Mouse (Mus musculus) brown adipose tissue, adult 24 weeks (tissue): ENCODE measurements around the gene Rbm10. TPM values are rescaled to one million over a fixed set of nuclear protein-coding genes. Genes with fewer than 3 reads are reported as not detected.

Source experiments
- H3K27ac ChIP-seq: fragments of 200-500 bp; replicated peaks from 2 replicates; pipeline ENCODE4 v1.5.1; 2012; ENCODE audit warnings: low read depth, mild to moderate bottlenecking, low read length
- H3K4me1 ChIP-seq: fragments of 200-500 bp; 2 replicates; pipeline ENCODE4 v1.6.1; 2012; ENCODE audit warnings: low read length, mixed read lengths; ENCODE audit not compliant: control insufficient read depth, insufficient read depth, insufficient read length
- H3K4me3 ChIP-seq: fragments of 200-500 bp; 2 replicates; pipeline ENCODE4 v1.5.1; 2012; ENCODE audit warnings: low read depth, mild to moderate bottlenecking, low read length, moderate library complexity; ENCODE audit not compliant: insufficient read depth
- polyA plus RNA-seq: library from polyadenylated mRNA; stranded (reverse); fragments of >200 nt; gene quantifications from 2 replicates; pipeline ENCODE4 v1.2.4, GENCODE M21; 2012; ENCODE audit not compliant: missing spikeins, insufficient read depth, insufficient read length

The Rbm10 gene
- polyA plus RNA-seq, 1 experiment: 11.8 TPM

GRCm38 (mm10) chrX:20663444-20663790, 46.1 kb downstream of the Rbm10 start:
- Histone ChIP-seq H3K4me3 (peak overlapping the region; percentile 91), H3K27ac (peak overlapping the region; percentile 94), H3K4me1 (0 out of 2 replicates have a peak, but pooled peaks cover 2% of the 10 kb centered on the region)

DNA sequence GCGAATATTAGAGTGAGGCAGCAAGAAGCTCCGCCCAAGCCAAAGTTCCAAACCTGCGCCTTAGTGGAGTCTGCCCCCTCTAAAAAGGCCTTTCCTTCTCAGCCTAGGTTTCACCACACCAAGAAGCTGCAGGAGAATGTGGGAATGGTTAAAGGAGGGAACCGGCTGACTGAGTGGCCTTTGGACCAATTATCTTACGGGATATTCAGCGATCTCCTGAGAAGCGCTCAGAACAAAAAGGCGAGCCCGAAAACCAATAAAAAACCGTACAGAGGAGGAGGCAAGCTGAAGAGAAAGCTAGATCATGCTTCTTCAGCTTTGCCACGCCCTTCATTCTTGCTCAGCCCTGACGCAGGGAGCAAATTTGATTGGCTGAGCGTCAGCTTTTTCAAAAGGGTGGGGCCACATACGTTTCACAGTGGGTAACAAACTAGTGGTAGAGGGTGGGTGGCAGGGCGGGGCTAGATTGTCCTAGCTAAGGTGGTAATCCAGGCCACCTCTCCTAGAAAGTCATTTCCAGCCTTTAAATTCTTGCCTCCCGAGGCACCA, 70.3 kb downstream of the Rbm10 start, which contains the start of gene Cdk16:
TSS of gene Cdk16 (plus strand) at position 436 of the 549 bp plus-strand sequence.
- Histone ChIP-seq H3K4me1 (peaks cover 5% of the 10 kb centered on the region), H3K4me3 (peak within 1 kb of the TSS; percentile 97), H3K27ac (peak within 1 kb of the TSS; percentile 88)

- peak overlapping the region; percentile 88 for H3K27ac ChIP-seq
- H3K4me1 ChIP-seq: peaks cover 5% of the 10 kb centered on the region
- H3K4me3 ChIP-seq: peak overlapping the region; percentile 97
These were observed 70.8 kb downstream of the Rbm10 start for GRCm38 (mm10) chrX:20688068-20688547.

GRCm38 (mm10) chrX:20688615-20689014, 71.3 kb downstream of the Rbm10 start:
- H3K4me3 ChIP-seq: peak overlapping the region; percentile 97
- peaks cover 5% of the 10 kb centered on the region for H3K4me1 ChIP-seq

GRCm38 (mm10) chrX:20691566-20691965, 74.3 kb downstream of the Rbm10 start:
- H3K4me3 ChIP-seq: no peak overlapping the region
- peaks cover 5% of the 10 kb centered on the region for H3K4me1 ChIP-seq
- no peak overlapping the region for H3K27ac ChIP-seq

More at GRCm38 (mm10) chrX:20688615-20689014, 71.3 kb downstream of the Rbm10 start:
- peak overlapping the region; percentile 75 for H3K27ac ChIP-seq

DNA sequence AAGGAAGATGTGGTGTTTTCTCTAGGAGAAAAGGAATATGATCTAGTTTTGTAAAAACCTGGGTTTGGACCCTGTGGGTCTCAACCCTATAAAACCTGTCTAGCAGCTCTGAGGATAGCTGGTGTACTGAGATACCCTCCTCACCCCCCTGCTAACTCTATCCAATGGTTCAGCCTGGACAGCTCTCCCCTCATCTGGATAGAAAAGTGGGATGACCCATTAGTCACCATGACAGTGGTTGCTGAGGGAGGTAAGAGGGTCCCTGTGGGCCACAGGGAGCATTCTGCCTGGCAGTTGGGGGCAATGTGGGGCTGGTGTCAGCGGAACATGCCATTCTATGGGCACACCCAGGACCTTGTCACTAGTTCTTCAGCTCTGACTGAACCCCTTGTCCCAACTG, 75.3 kb downstream of the Rbm10 start:
- Histone ChIP-seq H3K4me1 (peaks cover 3% of the 10 kb centered on the region), H3K27ac (no peak overlapping the region), H3K4me3 (no peak overlapping the region)

GRCm38 (mm10) chrX:20695842-20696241, 78.5 kb downstream of the Rbm10 start:
- Histone ChIP-seq H3K4me1 (peaks cover 2% of the 10 kb centered on the region), H3K4me3 (no peak overlapping the region), H3K27ac (no peak overlapping the region)

Other genes with a start within 250 kb of the Rbm10 start
- 1.5 and 1.7 TPM in 2 replicates for gene Jade3, start 191.8 kb upstream of the Rbm10 start, polyA plus RNA-seq
- gene Rgn, start 67.7 kb upstream of the Rbm10 start, polyA plus RNA-seq: not detected in 2 replicates
- 1,190 and 1,234 TPM in 2 replicates for gene Ndufb11, start 116 bp downstream of the Rbm10 start, polyA plus RNA-seq
- 125 and 140 TPM in 2 replicates for gene Uba1, start 40.8 kb downstream of the Rbm10 start, polyA plus RNA-seq
- 134 and 135 TPM in 2 replicates for gene Cdk16, start 70.5 kb downstream of the Rbm10 start, polyA plus RNA-seq
- 1.5 and 1.8 TPM in 2 replicates for gene Usp11, start 86.4 kb downstream of the Rbm10 start, polyA plus RNA-seq
- 46.6 and 49.7 TPM in 2 replicates for gene Araf, start 180.3 kb downstream of the Rbm10 start, polyA plus RNA-seq